Mouse (Mus musculus): Measurements from ENCODE around the gene Zfp575. TPM values are rescaled to one million over a fixed set of nuclear protein-coding genes. Genes with fewer than 3 reads are reported as not detected.
"Not testable (repeated sequence)": the region's sequence is repeated elsewhere in the genome, so short reads cannot be mapped to it uniquely, and the experiment has no call there.

The Zfp575 gene
- total RNA-seq (2017): not detected in 3 replicates

GRCm38 (mm10) chr7:24587330-24588105 is at the start of gene Zfp575, which contains the start of gene Ethe1:
Gene Zfp575 (minus strand): TSS chr7:24587641.
Gene Ethe1 (plus strand): TSS chr7:24587543.
- 0 out of 2 replicates have a peak, but pooled peaks have one; percentile 24 for ATAC-seq (replicated peaks; ENCODE audit: insufficient number of reproducible peaks, low FRiP score, low TSS enrichment, poor library complexity, severe bottlenecking)

- ATAC-seq (replicated peaks; ENCODE audit: insufficient number of reproducible peaks, low FRiP score, low TSS enrichment, poor library complexity, severe bottlenecking): no peak
Measured at GRCm38 (mm10) chr7:24637046-24637445, 49.6 kb upstream of the Zfp575 start.

DNA sequence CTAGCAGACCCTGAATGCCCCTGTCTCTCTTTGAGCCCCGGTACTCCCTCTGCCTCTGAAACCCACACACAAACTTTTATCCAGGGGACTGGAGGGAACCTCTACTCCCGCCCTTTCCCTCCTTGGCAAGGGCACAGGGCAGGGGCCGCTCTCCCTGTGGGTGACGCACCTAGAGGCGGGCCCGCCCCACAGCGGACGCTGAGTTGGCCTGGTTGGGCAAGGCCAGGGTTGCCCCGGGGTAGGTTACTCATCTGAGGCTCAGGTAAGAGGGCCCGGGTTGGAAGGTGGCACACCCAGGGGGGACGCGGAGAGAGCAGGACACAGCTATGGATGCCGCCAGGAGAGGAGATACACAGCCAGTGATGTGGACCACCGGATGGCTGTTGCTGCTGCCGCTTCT is 48.8 kb upstream of the Zfp575 start, which contains the start of gene Lypd3:
Gene Lypd3 (plus strand): TSS at position 287 of the 400 bp plus-strand sequence.
- no peak for ATAC-seq (replicated peaks; ENCODE audit: insufficient number of reproducible peaks, low FRiP score, low TSS enrichment, poor library complexity, severe bottlenecking)

GRCm38 (mm10) chr7:24630116-24630880 is 42.9 kb upstream of the Zfp575 start:
- no peak for ATAC-seq (replicated peaks; ENCODE audit: insufficient number of reproducible peaks, low FRiP score, low TSS enrichment, poor library complexity, severe bottlenecking)

- ATAC-seq (replicated peaks; ENCODE audit: insufficient number of reproducible peaks, low FRiP score, low TSS enrichment, poor library complexity, severe bottlenecking): no peak
Measured at GRCm38 (mm10) chr7:24629672-24630071, 42.2 kb upstream of the Zfp575 start.

- peak; percentile 83 for ATAC-seq (replicated peaks; ENCODE audit: insufficient number of reproducible peaks, low FRiP score, low TSS enrichment, poor library complexity, severe bottlenecking)
Measured at GRCm38 (mm10) chr7:24628685-24629610, 41.5 kb upstream of the Zfp575 start.

DNA sequence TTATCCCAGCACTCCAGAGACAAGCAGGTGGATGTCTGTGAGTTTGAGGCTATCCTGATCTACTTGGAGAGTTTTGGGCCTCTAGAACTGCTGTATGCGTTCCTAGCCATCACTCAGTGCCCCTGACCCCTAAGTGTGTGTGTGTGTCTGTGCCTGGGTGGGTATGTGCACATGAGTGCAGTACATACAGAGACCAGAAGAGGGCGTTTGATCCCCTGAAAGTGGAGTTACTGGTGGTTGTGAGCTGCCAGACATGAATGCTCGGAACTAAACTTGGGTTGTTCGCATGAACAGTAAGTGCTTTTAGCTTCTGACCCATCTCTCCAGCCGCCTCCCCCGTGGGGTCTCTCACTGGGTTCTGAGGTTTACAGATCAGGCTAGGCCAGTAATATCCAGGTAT is 35.5 kb upstream of the Zfp575 start:
- no peak for ATAC-seq (replicated peaks; ENCODE audit: insufficient number of reproducible peaks, low FRiP score, low TSS enrichment, poor library complexity, severe bottlenecking)

DNA sequence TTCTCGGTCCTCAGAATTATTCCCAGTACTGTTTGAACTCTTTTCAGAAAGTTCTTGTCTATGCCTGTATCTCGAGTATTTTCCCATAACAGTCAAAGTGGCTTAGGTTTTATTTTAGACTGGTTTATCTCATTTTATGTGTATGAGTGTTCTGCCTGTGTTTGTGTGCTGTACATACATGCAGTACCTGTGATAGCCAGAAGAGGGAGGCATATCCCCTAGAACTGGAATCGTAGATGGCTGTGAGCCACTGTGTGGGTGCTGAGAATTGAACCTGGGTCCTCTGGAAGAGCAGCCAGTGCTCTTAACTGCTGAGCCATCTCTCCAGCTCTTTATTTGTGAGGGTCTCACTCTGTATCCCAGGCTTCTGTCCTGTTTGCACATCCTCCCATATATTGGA is 33.8 kb upstream of the Zfp575 start:
- no peak for ATAC-seq (replicated peaks; ENCODE audit: insufficient number of reproducible peaks, low FRiP score, low TSS enrichment, poor library complexity, severe bottlenecking)

- no peak for ATAC-seq (replicated peaks; ENCODE audit: insufficient number of reproducible peaks, low FRiP score, low TSS enrichment, poor library complexity, severe bottlenecking)
Measured at GRCm38 (mm10) chr7:24619671-24620397, 32.4 kb upstream of the Zfp575 start.

GRCm38 (mm10) chr7:24618374-24618773 is 30.9 kb upstream of the Zfp575 start:
- ATAC-seq (replicated peaks; ENCODE audit: insufficient number of reproducible peaks, low FRiP score, low TSS enrichment, poor library complexity, severe bottlenecking): not testable (repeated sequence)

DNA sequence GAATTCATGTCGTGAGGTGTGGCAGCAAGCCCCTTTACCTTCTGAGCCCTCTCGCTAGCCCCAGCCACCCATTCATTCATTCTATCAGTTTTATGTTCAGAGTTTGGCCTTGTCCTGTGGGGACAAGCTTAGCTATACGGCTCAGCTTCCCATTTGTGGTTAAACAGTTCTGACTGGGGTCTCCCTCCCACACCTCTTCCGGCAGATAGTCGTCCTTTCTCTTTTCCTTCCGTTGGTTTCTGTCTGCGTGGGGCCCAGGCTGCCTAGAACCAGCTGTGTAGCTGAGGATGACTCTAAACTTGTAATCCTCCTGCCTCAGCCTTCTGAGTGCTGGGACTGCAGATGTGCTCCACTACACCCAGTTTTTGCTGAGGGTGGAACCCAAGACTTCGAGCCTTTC is 30.3 kb upstream of the Zfp575 start:
- ATAC-seq (replicated peaks; ENCODE audit: insufficient number of reproducible peaks, low FRiP score, low TSS enrichment, poor library complexity, severe bottlenecking): no peak

- ATAC-seq (replicated peaks; ENCODE audit: insufficient number of reproducible peaks, low FRiP score, low TSS enrichment, poor library complexity, severe bottlenecking): no peak
Measured at GRCm38 (mm10) chr7:24614816-24615215, 27.4 kb upstream of the Zfp575 start.

DNA sequence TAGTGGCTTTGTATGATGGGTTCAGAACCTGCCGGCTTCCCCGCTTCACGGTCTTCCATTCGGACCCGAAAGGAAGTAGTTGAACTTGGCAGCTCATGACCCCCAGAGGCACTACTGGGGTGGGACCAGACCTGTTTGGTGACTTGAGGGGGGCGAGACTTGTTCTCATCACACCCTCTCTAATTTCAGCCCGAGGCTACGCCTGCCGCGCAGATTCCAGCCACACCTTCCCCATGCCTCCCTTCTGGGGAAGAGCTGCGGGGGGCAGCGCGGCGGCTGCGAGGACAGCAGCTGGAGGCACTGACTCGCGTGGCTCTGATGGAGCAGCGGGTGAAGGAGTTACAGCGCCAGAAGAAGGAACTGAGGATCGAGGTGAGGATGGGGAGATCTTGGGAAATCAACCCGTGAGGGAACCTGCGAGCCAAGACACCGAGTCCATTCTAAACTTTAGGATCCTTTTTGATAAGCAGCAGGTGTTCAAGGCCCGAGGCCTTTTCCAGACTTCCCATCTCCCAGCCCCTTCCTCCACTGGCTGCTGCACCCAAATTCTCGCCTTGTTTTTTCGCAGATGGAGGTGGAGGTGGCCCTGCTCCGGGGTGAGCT is 25.0 kb upstream of the Zfp575 start:
- ATAC-seq (replicated peaks; ENCODE audit: insufficient number of reproducible peaks, low FRiP score, low TSS enrichment, poor library complexity, severe bottlenecking): no peak

DNA sequence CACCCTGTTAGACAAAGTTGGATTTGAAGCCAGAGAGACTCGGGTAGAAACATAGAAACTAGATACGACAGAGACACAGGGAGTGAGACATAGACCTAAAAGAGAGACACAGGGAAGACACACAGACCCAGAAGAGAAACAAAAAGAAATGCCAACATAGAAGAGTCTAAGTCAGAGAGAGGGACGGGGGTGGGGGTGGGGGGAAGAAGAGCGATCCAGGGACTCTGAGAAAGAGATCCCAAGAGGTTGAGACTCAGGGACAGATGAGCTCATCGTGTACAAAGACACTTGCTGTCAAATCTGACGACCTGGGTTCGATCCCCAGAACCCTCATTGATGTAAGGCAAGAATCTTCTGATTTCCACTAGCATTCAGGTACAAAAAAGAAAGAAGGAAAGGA is 24.3 kb upstream of the Zfp575 start:
- ATAC-seq (replicated peaks; ENCODE audit: insufficient number of reproducible peaks, low FRiP score, low TSS enrichment, poor library complexity, severe bottlenecking): no peak

- ATAC-seq (replicated peaks; ENCODE audit: insufficient number of reproducible peaks, low FRiP score, low TSS enrichment, poor library complexity, severe bottlenecking): peak; percentile 83
Measured at GRCm38 (mm10) chr7:24610879-24611494, 23.5 kb upstream of the Zfp575 start.

- no peak for ATAC-seq (replicated peaks; ENCODE audit: insufficient number of reproducible peaks, low FRiP score, low TSS enrichment, poor library complexity, severe bottlenecking)
Measured at GRCm38 (mm10) chr7:24610144-24610878, 22.9 kb upstream of the Zfp575 start, which contains the start of gene Phldb3. Gene Phldb3 (plus strand): TSS chr7:24610763.

GRCm38 (mm10) chr7:24608561-24608960 is 21.1 kb upstream of the Zfp575 start:
- 0 out of 2 replicates have a peak, but pooled peaks have one; percentile 0 for ATAC-seq (replicated peaks; ENCODE audit: insufficient number of reproducible peaks, low FRiP score, low TSS enrichment, poor library complexity, severe bottlenecking)

Measured in monocyte, adult 5-6 weeks (primary cell).